Mouse (Mus musculus): ENCODE results near the gene Fahd1.

Fahd1 gene

GRCm38 (mm10) chr17:24850065-24850772 lies at the start of gene Fahd1:
Gene Fahd1 (minus strand): TSS chr17:24850364.
- peak; percentile 96 to 97 for DNase-seq

- no peak for DNase-seq
Measured at GRCm38 (mm10) chr17:24899153-24899552, 49.0 kb upstream of the Fahd1 start.

GRCm38 (mm10) chr17:24898041-24898854 lies 48.1 kb upstream of the Fahd1 start:
- DNase-seq: no peak

GRCm38 (mm10) chr17:24897600-24897999 lies 47.4 kb upstream of the Fahd1 start:
- DNase-seq: peak in 1 of 2 experiments; percentile 24

GRCm38 (mm10) chr17:24896993-24897269 lies 46.8 kb upstream of the Fahd1 start:
- peak in 1 of 2 experiments; percentile 30 for DNase-seq

GRCm38 (mm10) chr17:24896241-24896992 lies 46.3 kb upstream of the Fahd1 start, which contains the start of gene Nme3:
Gene Nme3 (plus strand): TSS chr17:24896500.
- peak; percentile 78 to 81 for DNase-seq

GRCm38 (mm10) chr17:24895571-24896240 lies 45.5 kb upstream of the Fahd1 start:
- no peak for DNase-seq

- DNase-seq: peak; percentile 87 to 88
Measured at GRCm38 (mm10) chr17:24894995-24895547, 44.9 kb upstream of the Fahd1 start, which contains the start of the genes Eme2 and Mrps34. Gene Eme2 (minus strand): TSS chr17:24895087. Gene Mrps34 (plus strand): TSS chr17:24895116.

- no peak for DNase-seq
Measured at GRCm38 (mm10) chr17:24894061-24894994, 44.2 kb upstream of the Fahd1 start.

- DNase-seq: no peak
Measured at GRCm38 (mm10) chr17:24893276-24893675, 43.1 kb upstream of the Fahd1 start.

- DNase-seq: no peak
Measured at GRCm38 (mm10) chr17:24892785-24893184, 42.6 kb upstream of the Fahd1 start.

GRCm38 (mm10) chr17:24891321-24891720 lies 41.2 kb upstream of the Fahd1 start:
- DNase-seq: no peak

- DNase-seq: no peak
Measured at GRCm38 (mm10) chr17:24890151-24891092, 40.3 kb upstream of the Fahd1 start.

GRCm38 (mm10) chr17:24888862-24889261 lies 38.7 kb upstream of the Fahd1 start:
- DNase-seq: no peak

GRCm38 (mm10) chr17:24887291-24888080 lies 37.3 kb upstream of the Fahd1 start:
- peak in 1 of 2 experiments; percentile 26 for DNase-seq

- no peak for DNase-seq
Measured at GRCm38 (mm10) chr17:24886932-24887271, 36.7 kb upstream of the Fahd1 start.

GRCm38 (mm10) chr17:24886134-24886931 lies 36.2 kb upstream of the Fahd1 start, which contains the start of the genes Nubp2 and Spsb3:
Gene Nubp2 (minus strand): TSS chr17:24886349.
Gene Spsb3 (plus strand): TSS chr17:24886643.
- DNase-seq: peak; percentile 98
